In genomic region chr2:73053791-73054490, GRCm38 (mm10) we compare ENCODE assay signal across 10 mouse cellular contexts.
DNase-seq lines count a peak whose midpoint lies in the region; ATAC-seq and TF ChIP-seq lines count a peak whose summit lies in the region.
"Had no signal": no experiment of that assay in that cellular context is flagged by ENCODE, and none has a peak within 500 bp of the region (broad histone marks: within the 10 kb centered on the region; RNA-seq: fewer than 3 reads in every experiment).

No protein-coding gene starts in this region.

- ATAC-seq in lung, postnatal 0 days, result no peak
- ATAC-seq in frontal cortex, adult (ENCODE audit: low TSS enrichment), result no peak
- ATAC-seq: forebrain, embryonic 15.5 days had no signal

- no peak for TF ChIP-seq CTCF in lung, postnatal 0 days (IDR thresholded peaks at IDR 0.05)
- TF ChIP-seq CTCF in lung, adult 2 months (IDR thresholded peaks at IDR 0.05; ENCODE audit: insufficient read depth, low read length), result no peak

- TF ChIP-seq POLR2A in lung, adult 2 months (IDR thresholded peaks at IDR 0.05; ENCODE audit: borderline replicate concordance, extremely low read depth, low read depth, low read length), result no peak

- H3K9me3 ChIP-seq in lung, postnatal 0 days (ENCODE audit: low read length), result no peaks in the 10 kb centered on the region
- H3K9me3 ChIP-seq: forebrain, embryonic 15.5 days had no signal

- no peak for TF ChIP-seq EP300 in lung, postnatal 0 days (IDR thresholded peaks at IDR 0.05)

- no peak overlapping the region for H3K27ac ChIP-seq in lung, postnatal 0 days (ENCODE audit: low read length)
- H3K27ac ChIP-seq: forebrain, embryonic 15.5 days had no signal

- H3K4me3 ChIP-seq in lung, postnatal 0 days (ENCODE audit: low read depth, low read length), result no peak overlapping the region
- no peak overlapping the region for H3K4me3 ChIP-seq in lung, adult 2 months (replicated peaks; ENCODE audit: extremely low read depth, low read depth, low read length)
- H3K4me3 ChIP-seq: forebrain, embryonic 15.5 days had no signal

- DNase-seq in lung, postnatal 0 days (ENCODE audit: low spot score), result peak; percentile 64
- no peak for DNase-seq in lung, adult 2 months
- DNase-seq in ZHBTc4 (ENCODE audit: low read depth, low spot score), result peak; percentile 95
- DNase-seq in lung, postnatal 36 days, result peak; percentile 76
- peak; percentile 23 for DNase-seq in telencephalon, adult 2 months (ENCODE audit: low read depth, low spot score)
- DNase-seq in frontal cortex, postnatal 36 days (ENCODE audit: low spot score in 2 of 2), result no peak
- no peak for DNase-seq in right cerebral cortex, adult 18-20 months
- DNase-seq: heart, postnatal 36 days had no signal

- H3K4me1 ChIP-seq in lung, postnatal 0 days (ENCODE audit: insufficient read depth, low read depth, low read length), result no peaks in the 10 kb centered on the region
- no peaks in the 10 kb centered on the region for H3K4me1 ChIP-seq in lung, adult 2 months (ENCODE audit: control insufficient read depth, insufficient read depth, low read length)
- H3K4me1 ChIP-seq: forebrain, embryonic 15.5 days had no signal

- WGBS in lung, postnatal 0 days, result 74% methylated on average over 9 of the region's 9 CpGs
- WGBS in lung, adult 2 months, result 66% methylated on average over 9 of the region's 9 CpGs

- no peaks in the 10 kb centered on the region for H3K36me3 ChIP-seq in lung, postnatal 0 days (ENCODE audit: insufficient read depth, low read length)
- H3K36me3 ChIP-seq: forebrain, embryonic 15.5 days had no signal

- H3K9ac ChIP-seq in lung, postnatal 0 days (replicated peaks; ENCODE audit: low read depth), result no peak overlapping the region
- H3K9ac ChIP-seq: forebrain, embryonic 15.5 days had no signal

- H3K4me2 ChIP-seq in lung, postnatal 0 days (replicated peaks; ENCODE audit: low read depth, low read length), result no peak overlapping the region
- H3K4me2 ChIP-seq: forebrain, embryonic 15.5 days had no signal

- H3K27me3 ChIP-seq in lung, postnatal 0 days (replicated peaks; ENCODE audit: insufficient read depth, low read length), result no peaks in the 10 kb centered on the region
- H3K27me3 ChIP-seq: forebrain, embryonic 15.5 days had no signal

Comparison
In these comparisons a context has a peak if more than half of its experiments do, and no peak if none do; other contexts are left out.
1. DNase-seq: peak in lung, postnatal 0 days (single experiment), ZHBTc4 (single experiment), lung, postnatal 36 days (single experiment) and telencephalon, adult 2 months (single experiment); none in lung, adult 2 months (single experiment), frontal cortex, postnatal 36 days (0 of 2) and right cerebral cortex, adult 18-20 months (single experiment).